Mouse (Mus musculus): ENCODE data around the gene Rnasel. TPM values are rescaled to one million over a fixed set of nuclear protein-coding genes. Genes with fewer than 3 reads are reported as not detected.

Gene Rnasel
- total and polyA plus RNA-seq, 2 experiments: 0.72 to 5.1 TPM

DNA sequence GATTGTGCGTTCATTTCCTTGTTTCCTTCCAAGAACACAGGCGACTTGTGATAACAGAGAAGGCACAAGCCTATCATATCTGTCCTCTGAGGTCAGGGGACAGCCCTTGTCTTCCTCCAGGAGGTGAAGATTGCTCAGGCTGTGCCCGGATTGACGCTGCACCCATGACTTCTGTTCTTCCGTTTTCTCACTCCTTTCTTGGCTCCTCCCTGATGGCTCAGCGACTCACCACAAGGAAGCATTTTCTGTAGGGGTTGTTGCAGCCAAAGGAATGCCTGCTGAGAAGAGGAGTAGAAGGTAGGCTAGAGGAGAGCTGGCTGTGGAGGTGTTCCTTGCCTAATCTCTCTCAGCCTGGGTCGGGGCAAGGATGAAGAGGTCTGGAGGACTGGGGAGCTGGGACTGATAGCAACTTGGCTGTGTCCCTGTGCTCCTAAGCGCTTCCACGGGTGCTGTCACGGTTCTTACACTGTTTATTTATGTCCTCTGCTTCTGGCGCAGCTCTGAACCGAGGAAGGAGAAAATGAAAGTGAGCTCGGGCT, 2.6 kb downstream of the Rnasel start:
- Histone ChIP-seq H3K36me3 (ENCODE audit: control insufficient read depth, insufficient read depth, low read length) (no peaks in the 10 kb centered on the region), H3K9ac (ENCODE audit: low read depth, low read length) (peak overlapping the region; percentile 43), H3K4me3 (ENCODE audit: insufficient read depth, low read depth, low read length) (peak overlapping the region; percentile 45), H3K27me3 (ENCODE audit: control insufficient read depth, insufficient read depth, low read length) (no peaks in the 10 kb centered on the region), H3K4me1 (ENCODE audit: control insufficient read depth, insufficient read depth, low read length) (peaks cover 4% of the 10 kb centered on the region), H3K27ac (replicated peaks; ENCODE audit: insufficient read depth, low read depth, low read length) (peak overlapping the region; percentile 39), H3K79me2 (ENCODE audit: control insufficient read depth, insufficient read depth, low read length) (no peaks in the 10 kb centered on the region)
- TF ChIP-seq CTCF (IDR thresholded peaks at IDR 0.05; ENCODE audit: low read depth, low read length): no peak
- no peak for TF ChIP-seq POLR2A (IDR thresholded peaks at IDR 0.05; ENCODE audit: extremely low read depth, insufficient read depth, low read length)
- DNase-seq (ENCODE audit: extremely low read depth, low read depth, low spot score): peak; percentile 31
- WGBS: 25% methylated on average over 13 of the region's 13 CpGs

GRCm38 (mm10) chr1:153752521-153752920, 3.3 kb downstream of the Rnasel start:
- peak overlapping the region; percentile 47 for H3K9ac ChIP-seq (ENCODE audit: low read depth, low read length)
- H3K79me2 ChIP-seq (ENCODE audit: control insufficient read depth, insufficient read depth, low read length): no peaks in the 10 kb centered on the region
- H3K4me1 ChIP-seq (ENCODE audit: control insufficient read depth, insufficient read depth, low read length): peaks cover 4% of the 10 kb centered on the region
- H3K4me3 ChIP-seq (ENCODE audit: insufficient read depth, low read depth, low read length): peak overlapping the region; percentile 45
- 57% methylated on average over 6 of the region's 6 CpGs for WGBS
- peak; percentile 34 for DNase-seq (ENCODE audit: extremely low read depth, low read depth, low spot score)
- H3K27me3 ChIP-seq (ENCODE audit: control insufficient read depth, insufficient read depth, low read length): no peaks in the 10 kb centered on the region
- TF ChIP-seq POLR2A (IDR thresholded peaks at IDR 0.05; ENCODE audit: extremely low read depth, insufficient read depth, low read length): no peak
- TF ChIP-seq CTCF (IDR thresholded peaks at IDR 0.05; ENCODE audit: low read depth, low read length): no peak
- peak overlapping the region; percentile 39 for H3K27ac ChIP-seq (replicated peaks; ENCODE audit: insufficient read depth, low read depth, low read length)
- H3K36me3 ChIP-seq (ENCODE audit: control insufficient read depth, insufficient read depth, low read length): no peaks in the 10 kb centered on the region

DNA sequence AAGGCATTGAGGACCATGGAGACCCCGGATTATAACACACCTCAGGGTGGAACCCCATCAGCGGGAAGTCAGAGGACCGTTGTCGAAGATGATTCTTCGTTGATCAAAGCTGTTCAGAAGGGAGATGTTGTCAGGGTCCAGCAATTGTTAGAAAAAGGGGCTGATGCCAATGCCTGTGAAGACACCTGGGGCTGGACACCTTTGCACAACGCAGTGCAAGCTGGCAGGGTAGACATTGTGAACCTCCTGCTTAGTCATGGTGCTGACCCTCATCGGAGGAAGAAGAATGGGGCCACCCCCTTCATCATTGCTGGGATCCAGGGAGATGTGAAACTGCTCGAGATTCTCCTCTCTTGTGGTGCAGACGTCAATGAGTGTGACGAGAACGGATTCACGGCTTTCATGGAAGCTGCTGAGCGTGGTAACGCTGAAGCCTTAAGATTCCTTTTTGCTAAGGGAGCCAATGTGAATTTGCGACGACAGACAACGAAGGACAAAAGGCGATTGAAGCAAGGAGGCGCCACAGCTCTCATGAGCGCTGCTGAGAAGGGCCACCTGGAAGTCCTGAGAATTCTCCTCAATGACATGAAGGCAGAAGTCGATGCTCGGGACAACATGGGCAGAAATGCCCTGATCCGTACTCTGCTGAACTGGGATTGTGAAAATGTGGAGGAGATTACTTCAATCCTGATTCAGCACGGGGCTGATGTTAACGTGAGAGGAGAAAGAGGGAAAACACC, 4.7 kb downstream of the Rnasel start:
- TF ChIP-seq POLR2A (IDR thresholded peaks at IDR 0.05; ENCODE audit: extremely low read depth, insufficient read depth, low read length) (no peak), CTCF (IDR thresholded peaks at IDR 0.05; ENCODE audit: low read depth, low read length) (no peak)
- Histone ChIP-seq H3K4me1 (ENCODE audit: control insufficient read depth, insufficient read depth, low read length) (peaks cover 4% of the 10 kb centered on the region; the same call in 1 of the 2 replicates), H3K4me3 (ENCODE audit: insufficient read depth, low read depth, low read length) (no peak overlapping the region), H3K27me3 (ENCODE audit: control insufficient read depth, insufficient read depth, low read length) (no peaks in the 10 kb centered on the region), H3K27ac (replicated peaks; ENCODE audit: insufficient read depth, low read depth, low read length) (no peak overlapping the region), H3K36me3 (ENCODE audit: control insufficient read depth, insufficient read depth, low read length) (no peaks in the 10 kb centered on the region), H3K79me2 (ENCODE audit: control insufficient read depth, insufficient read depth, low read length) (no peaks in the 10 kb centered on the region), H3K9ac (ENCODE audit: low read depth, low read length) (no peak overlapping the region)
- no peak for DNase-seq (ENCODE audit: extremely low read depth, low read depth, low spot score)
- 82% methylated on average over 25 of the region's 25 CpGs for WGBS

DNA sequence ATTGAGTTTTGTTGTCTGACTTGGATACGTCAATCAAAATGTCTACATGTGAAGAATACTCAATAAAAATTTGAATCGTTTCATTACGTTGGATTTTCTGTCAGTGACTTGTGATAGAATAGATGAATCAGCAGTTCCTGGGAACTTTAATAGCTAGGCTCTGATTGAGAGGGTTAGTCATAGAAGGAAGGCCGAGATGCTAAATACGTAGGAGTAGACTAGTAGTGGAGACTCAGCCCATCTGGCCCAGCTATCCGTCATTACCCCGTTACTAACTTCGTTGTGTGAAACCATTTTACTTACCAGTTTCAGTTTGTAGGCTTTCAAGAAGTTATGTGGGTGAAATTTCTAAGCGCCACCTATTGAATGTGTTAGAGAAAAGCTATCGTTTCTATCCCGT, 14.9 kb downstream of the Rnasel start:
- Histone ChIP-seq H3K79me2 (ENCODE audit: control insufficient read depth, insufficient read depth, low read length) (no peaks in the 10 kb centered on the region), H3K9ac (ENCODE audit: low read depth, low read length) (no peak overlapping the region), H3K36me3 (ENCODE audit: control insufficient read depth, insufficient read depth, low read length) (peaks cover 1% of the 10 kb centered on the region; the same call in 1 of the 2 replicates), H3K4me1 (ENCODE audit: control insufficient read depth, insufficient read depth, low read length) (no peaks in the 10 kb centered on the region), H3K4me3 (ENCODE audit: insufficient read depth, low read depth, low read length) (no peak overlapping the region), H3K27ac (replicated peaks; ENCODE audit: insufficient read depth, low read depth, low read length) (no peak overlapping the region), H3K27me3 (ENCODE audit: control insufficient read depth, insufficient read depth, low read length) (no peaks in the 10 kb centered on the region)
- TF ChIP-seq CTCF (IDR thresholded peaks at IDR 0.05; ENCODE audit: low read depth, low read length) (no peak), POLR2A (IDR thresholded peaks at IDR 0.05; ENCODE audit: extremely low read depth, insufficient read depth, low read length) (no peak)
- WGBS: 93% methylated on average over 11 of the region's 11 CpGs
- DNase-seq (ENCODE audit: extremely low read depth, low read depth, low spot score): no peak

GRCm38 (mm10) chr1:153766298-153766697, 17.1 kb downstream of the Rnasel start:
- DNase-seq (ENCODE audit: extremely low read depth, low read depth, low spot score): no peak
- no peaks in the 10 kb centered on the region for H3K79me2 ChIP-seq (ENCODE audit: control insufficient read depth, insufficient read depth, low read length)
- TF ChIP-seq POLR2A (IDR thresholded peaks at IDR 0.05; ENCODE audit: extremely low read depth, insufficient read depth, low read length): no peak
- no peak for TF ChIP-seq CTCF (IDR thresholded peaks at IDR 0.05; ENCODE audit: low read depth, low read length)
- H3K27ac ChIP-seq (replicated peaks; ENCODE audit: insufficient read depth, low read depth, low read length): no peak overlapping the region
- peaks cover 11% of the 10 kb centered on the region; the same call in 1 of the 2 replicates for H3K4me1 ChIP-seq (ENCODE audit: control insufficient read depth, insufficient read depth, low read length)
- no peak overlapping the region for H3K9ac ChIP-seq (ENCODE audit: low read depth, low read length)
- 0 out of 2 replicates have a peak, but pooled peaks cover 1% of the 10 kb centered on the region for H3K36me3 ChIP-seq (ENCODE audit: control insufficient read depth, insufficient read depth, low read length)
- H3K27me3 ChIP-seq (ENCODE audit: control insufficient read depth, insufficient read depth, low read length): no peaks in the 10 kb centered on the region
- no peak overlapping the region for H3K4me3 ChIP-seq (ENCODE audit: insufficient read depth, low read depth, low read length)
- WGBS: 78% methylated on average over 8 of the region's 8 CpGs

- DNase-seq (ENCODE audit: extremely low read depth, low read depth, low spot score): no peak
- H3K27me3 ChIP-seq (ENCODE audit: control insufficient read depth, insufficient read depth, low read length): no peaks in the 10 kb centered on the region
- no peak for TF ChIP-seq CTCF (IDR thresholded peaks at IDR 0.05; ENCODE audit: low read depth, low read length)
- 83% methylated on average over 1 of the region's 1 CpGs for WGBS
- H3K9ac ChIP-seq (ENCODE audit: low read depth, low read length): no peak overlapping the region
- H3K4me1 ChIP-seq (ENCODE audit: control insufficient read depth, insufficient read depth, low read length): peaks cover 11% of the 10 kb centered on the region; the same call in 1 of the 2 replicates
- no peak overlapping the region for H3K4me3 ChIP-seq (ENCODE audit: insufficient read depth, low read depth, low read length)
- H3K79me2 ChIP-seq (ENCODE audit: control insufficient read depth, insufficient read depth, low read length): no peaks in the 10 kb centered on the region
- no peak overlapping the region for H3K27ac ChIP-seq (replicated peaks; ENCODE audit: insufficient read depth, low read depth, low read length)
- H3K36me3 ChIP-seq (ENCODE audit: control insufficient read depth, insufficient read depth, low read length): no peaks in the 10 kb centered on the region
These were observed 18.1 kb downstream of the Rnasel start for GRCm38 (mm10) chr1:153767281-153767680.
